Mouse (Mus musculus) forebrain, embryonic 12.5 days (tissue): ENCODE data around the gene Lmo2. TPM values are rescaled to one million over a fixed set of nuclear protein-coding genes. Genes with fewer than 3 reads are reported as not detected.

ENCODE experiments used
- ATAC-seq: fragments of 200-750 bp; cut with Nextera tagmentation; 2 replicates; pipeline ENCODE4 v1.8.0; 2017; ENCODE audit warnings: moderate TSS enrichment; ENCODE audit not compliant: low FRiP score
- H3K27ac ChIP-seq: fragments of 300-500 bp; sonication (generic); 2 replicates; pipeline ENCODE4 v1.5.1; 2016; ENCODE audit warnings: mild to moderate bottlenecking
- H3K27me3 ChIP-seq: fragments of 300-500 bp; sonication (generic); 2 replicates; pipeline ENCODE4 v1.6.1; 2016; ENCODE audit warnings: mild to moderate bottlenecking
- H3K36me3 ChIP-seq: fragments of 300-500 bp; sonication (generic); replicated peaks from 2 replicates; pipeline ENCODE4 v1.6.1; 2016; ENCODE audit warnings: mild to moderate bottlenecking
- H3K4me1 ChIP-seq: fragments of 300-500 bp; sonication (generic); 2 replicates; pipeline ENCODE4 v1.6.1; 2016
- H3K4me2 ChIP-seq: fragments of 300-500 bp; sonication (generic); 2 replicates; pipeline ENCODE4 v1.6.1; 2016; ENCODE audit warnings: mild to moderate bottlenecking, moderate library complexity
- H3K4me3 ChIP-seq: fragments of 300-500 bp; sonication (generic); replicated peaks from 2 replicates; pipeline ENCODE4 v1.5.1; 2016; ENCODE audit warnings: mild to moderate bottlenecking
- H3K9ac ChIP-seq: fragments of 300-500 bp; sonication (generic); 2 replicates; pipeline ENCODE4 v1.6.1; 2016; ENCODE audit warnings: mild to moderate bottlenecking
- H3K9me3 ChIP-seq: fragments of 300-500 bp; sonication (generic); 2 replicates; pipeline ENCODE4 v1.6.1; 2016
- WGBS: fragments of 180-500 bp; shearing (Covaris S2); methylation state at CpG from one replicate; pipeline ENCODE4 v1.1.7; 2016; 5-methylcytosine and 5-hydroxymethylcytosine counted together
- polyA plus RNA-seq: library from polyadenylated mRNA; unstranded; fragments of >200 nt; fragmentation: Nextera tagmentation; extraction: Ambion mirVana; gene quantifications from 2 replicates; pipeline ENCODE4 v1.2.1, GENCODE M21; 2016

The Lmo2 gene
- polyA plus RNA-seq, 1 experiment from 2014 or later = 39.5 TPM

DNA sequence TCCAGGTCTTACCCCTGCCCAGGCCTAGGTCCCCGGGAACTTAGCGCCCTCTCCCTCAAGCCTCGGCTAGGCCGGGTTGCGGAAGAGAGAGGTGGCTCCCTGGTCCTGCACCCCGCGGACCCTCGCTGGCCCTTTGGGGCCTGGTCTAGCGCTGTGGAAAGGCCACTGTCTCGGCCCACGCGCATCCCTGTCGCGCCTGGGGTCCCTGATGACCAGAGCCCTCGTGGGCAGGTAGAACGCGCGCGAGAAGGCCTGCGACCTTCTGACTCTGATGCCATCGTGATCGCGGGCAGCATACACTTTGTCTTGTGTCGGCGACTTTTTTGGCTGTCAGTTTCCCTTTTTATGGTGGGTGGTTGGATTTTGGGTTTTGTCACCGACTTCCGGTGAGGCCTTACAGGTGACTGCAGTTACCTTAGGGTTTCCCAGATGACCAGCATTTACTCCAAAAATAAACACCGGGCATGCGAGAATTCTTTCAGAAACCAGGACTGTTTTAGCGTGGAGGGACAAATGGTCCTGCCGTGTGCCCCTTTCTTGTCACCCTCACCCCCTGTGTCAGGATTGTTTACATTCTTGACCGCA lies 70.4 kb downstream of the Lmo2 start, which contains the start of gene 4931422A03Rik:
Gene 4931422A03Rik, minus strand, starts transcription at position 223 of the 585 bp plus-strand sequence.
- no peaks in the 10 kb centered on the region for H3K9me3 ChIP-seq
- WGBS = 2% methylated on average over 32 of the region's 32 CpGs
- peak within 1 kb of the TSS; percentile 83 for H3K4me2 ChIP-seq
- H3K36me3 ChIP-seq = 0 out of 2 replicates have a peak, but pooled peaks cover 5% of the 10 kb centered on the region
- peak within 1 kb of the TSS; percentile 59; the same call in 1 of the 2 replicates for H3K27ac ChIP-seq
- H3K27me3 ChIP-seq = no peaks in the 10 kb centered on the region
- peaks cover 16% of the 10 kb centered on the region for H3K4me1 ChIP-seq
- ATAC-seq = peak; percentile 73
- H3K4me3 ChIP-seq = peak within 1 kb of the TSS; percentile 93
- peak within 1 kb of the TSS; percentile 95 for H3K9ac ChIP-seq

DNA sequence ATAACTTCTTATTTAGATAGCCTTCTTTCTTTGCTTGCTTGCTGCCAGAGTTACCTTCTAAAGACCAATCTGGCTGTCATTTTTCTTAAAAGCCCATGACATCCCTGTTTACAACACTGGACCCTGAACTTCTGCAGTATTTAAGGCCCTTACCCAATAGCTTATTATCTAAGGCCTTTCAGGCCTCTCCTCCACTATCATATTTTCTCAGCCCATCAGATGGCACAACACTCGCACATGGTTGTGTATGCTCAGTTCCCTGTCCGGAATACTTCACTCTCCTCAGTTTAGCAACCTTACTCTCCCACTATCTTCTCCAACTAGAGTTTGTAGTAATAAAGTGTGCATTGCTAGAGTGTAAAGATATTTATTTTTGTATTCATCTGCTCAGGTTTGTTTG lies 71.3 kb downstream of the Lmo2 start:
- 0 out of 2 replicates have a peak overlapping the region, but pooled peaks have one; percentile 95 for H3K9ac ChIP-seq
- H3K27ac ChIP-seq = no peak overlapping the region
- no peaks in the 10 kb centered on the region for H3K9me3 ChIP-seq
- ATAC-seq = no peak
- peak overlapping the region; percentile 93; the same call in 1 of the 2 replicates for H3K4me3 ChIP-seq
- H3K4me2 ChIP-seq = peak overlapping the region; percentile 83
- H3K27me3 ChIP-seq = no peaks in the 10 kb centered on the region
- 84% methylated on average over 2 of the region's 2 CpGs for WGBS
- H3K36me3 ChIP-seq = peaks cover 5% of the 10 kb centered on the region; the same call in 1 of the 2 replicates
- peaks cover 16% of the 10 kb centered on the region for H3K4me1 ChIP-seq

- Histone ChIP-seq H3K9ac (no peak overlapping the region), H3K4me3 (no peak overlapping the region), H3K9me3 (no peaks in the 10 kb centered on the region), H3K27ac (no peak overlapping the region), H3K27me3 (no peaks in the 10 kb centered on the region), H3K4me2 (no peak overlapping the region), H3K4me1 (peaks cover 16% of the 10 kb centered on the region), H3K36me3 (peaks cover 8% of the 10 kb centered on the region; the same call in 1 of the 2 replicates)
- 84% methylated on average over 3 of the region's 3 CpGs for WGBS
- ATAC-seq = no peak
These were observed 72.6 kb downstream of the Lmo2 start for GRCm38 (mm10) chr2:104030381-104030780.

Other genes starting within 250 kb of the Lmo2 start
- gene Nat10, start 196.7 kb upstream of the Lmo2 start, polyA plus RNA-seq = 30.9 and 34.4 TPM in 2 replicates
- 584 and 628 TPM in 2 replicates for gene Caprin1, start 160.3 kb upstream of the Lmo2 start, polyA plus RNA-seq
- 56.3 and 62.9 TPM in 2 replicates for gene Fbxo3, start 69.7 kb downstream of the Lmo2 start, polyA plus RNA-seq
- gene 4931422A03Rik, start 70.4 kb downstream of the Lmo2 start, polyA plus RNA-seq = 2.4 and 2.7 TPM in 2 replicates
- not detected in 2 replicates for gene Gm10912, start 107.8 kb downstream of the Lmo2 start, polyA plus RNA-seq
- not detected in 2 replicates for gene Gm10799, start 110.6 kb downstream of the Lmo2 start, polyA plus RNA-seq
- gene Cd59b, start 111.9 kb downstream of the Lmo2 start, polyA plus RNA-seq = 1.8 and 2.6 TPM in 2 replicates
- gene Cd59a, start 137.8 kb downstream of the Lmo2 start, polyA plus RNA-seq = 14.3 and 16.6 TPM in 2 replicates
- gene A930018P22Rik, start 164.8 kb downstream of the Lmo2 start, polyA plus RNA-seq = not detected in 2 replicates